Mouse (Mus musculus) layer of hippocampus, postnatal 14 days (tissue): ENCODE measurements around the gene Adcy7. TPM values are rescaled to one million over a fixed set of nuclear protein-coding genes. Genes with fewer than 3 reads are reported as not detected.

Source experiments
- total RNA-seq, 2 experiments: library from RNA; stranded (reverse); gene quantifications; 2 replicates each; pipeline ENCODE4 v1.2.3; 2021

Gene Adcy7
- total RNA-seq, 2 experiments from 2014 or later, result 3.5 to 3.6 TPM

Other genes with a start within 250 kb of the Adcy7 start
- 10 to 100 TPM; 29.3 to 30.7 TPM for gene Cnep1r1, start 153.6 kb upstream of the Adcy7 start, total RNA-seq
- 10 to 100 TPM; 33.8 to 34.0 TPM for gene Heatr3, start 134.5 kb upstream of the Adcy7 start, total RNA-seq
- gene Tent4b, start 73.2 kb upstream of the Adcy7 start, total RNA-seq, result 10 to 100 TPM; 31.5 to 33.5 TPM
- 10 to 100 TPM; 63.9 to 66.8 TPM for gene Brd7, start 89.8 kb downstream of the Adcy7 start, total RNA-seq
- gene Nkd1, start 249.0 kb downstream of the Adcy7 start, total RNA-seq, result 10 to 100 TPM; 13.4 to 14.7 TPM